Mouse (Mus musculus) liver, embryonic 12.5 days (tissue): ENCODE measurements at regions not wholly inside any gene's neighbourhood (a gene's known extent, or its start where the extent isn't known, plus 50 kb on each side); places are given as distances from the start of the nearest gene placed in this dataset.
A peak's percentile ranks its signal among the peaks of the same experiment; 100 is the strongest.

Experiments
- ATAC-seq: fragments of 200-750 bp; cut with Nextera tagmentation; 2 replicates; pipeline ENCODE4 v1.8.0; 2017; ENCODE audit warnings: moderate number of reproducible peaks, mild to moderate bottlenecking, moderate library complexity
- H3K27ac ChIP-seq: fragments of 300-500 bp; sonication (generic); 2 replicates; pipeline ENCODE4 v1.5.1; 2016; ENCODE audit warnings: mild to moderate bottlenecking
- H3K27me3 ChIP-seq: fragments of 300-500 bp; sonication (generic); replicated peaks from 2 replicates; pipeline ENCODE4 v1.6.1; 2016; ENCODE audit warnings: mild to moderate bottlenecking, moderate library complexity
- H3K36me3 ChIP-seq: fragments of 300-500 bp; sonication (generic); 2 replicates; pipeline ENCODE4 v1.6.1; 2016; ENCODE audit warnings: mild to moderate bottlenecking, moderate library complexity
- H3K4me1 ChIP-seq: fragments of 300-500 bp; sonication (generic); 2 replicates; pipeline ENCODE4 v1.6.1; 2016
- H3K4me2 ChIP-seq: fragments of 300-500 bp; sonication (generic); 2 replicates; pipeline ENCODE4 v1.6.1; 2016; ENCODE audit warnings: mild to moderate bottlenecking, moderate library complexity
- H3K4me3 ChIP-seq: fragments of 300-500 bp; sonication (generic); 2 replicates; pipeline ENCODE4 v1.5.1; 2016; ENCODE audit warnings: mild to moderate bottlenecking, moderate library complexity
- H3K9ac ChIP-seq: fragments of 300-500 bp; sonication (generic); 2 replicates; pipeline ENCODE4 v1.6.1; 2016; ENCODE audit warnings: mild to moderate bottlenecking, moderate library complexity
- H3K9me3 ChIP-seq: fragments of 300-500 bp; sonication (generic); replicated peaks from 2 replicates; pipeline ENCODE4 v1.6.1; 2016; ENCODE audit warnings: mild to moderate bottlenecking, moderate library complexity
- WGBS: fragments of 180-500 bp; shearing (Covaris S2); methylation state at CpG from one replicate; pipeline ENCODE4 v1.1.7; 2016; ENCODE audit not compliant: insufficient replicate concordance; 5-methylcytosine and 5-hydroxymethylcytosine counted together

DNA sequence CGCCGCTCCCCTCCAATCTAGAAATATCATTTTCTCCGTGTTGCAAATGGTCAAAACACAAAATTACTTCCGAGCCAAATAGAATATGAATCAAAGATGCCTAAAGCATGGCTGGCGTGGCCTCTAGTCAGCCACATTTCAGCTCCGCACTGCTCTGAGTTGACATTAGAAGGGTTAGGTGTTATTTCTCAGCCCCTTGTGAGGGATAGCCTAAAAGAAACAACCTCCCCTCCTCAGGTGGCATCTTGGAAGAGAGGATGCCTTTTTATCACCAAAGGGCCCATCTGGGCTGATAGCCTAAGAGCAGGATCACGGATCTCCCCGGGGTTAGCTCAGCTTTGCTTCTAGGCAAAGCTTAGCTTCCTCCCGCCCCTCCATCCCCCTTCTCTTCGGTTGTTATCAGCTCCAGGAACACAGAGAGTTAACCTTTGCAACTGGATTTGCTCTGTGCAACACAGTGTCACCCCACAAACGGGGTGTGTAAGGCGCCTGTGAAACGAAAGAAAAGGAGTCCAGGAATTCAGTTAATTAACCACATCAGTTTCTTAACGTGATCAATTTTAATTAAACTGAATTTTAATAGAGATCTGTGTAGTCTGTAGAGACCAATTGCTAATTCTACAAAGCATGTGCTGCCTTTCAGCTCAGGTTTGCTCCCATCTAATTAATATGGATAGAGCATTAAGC, 180.6 kb upstream of the Mpped2 start:
- no peak for ATAC-seq
- Histone ChIP-seq H3K9me3 (no peaks in the 10 kb centered on the region), H3K4me2 (peak overlapping the region; percentile 16; the same call in 1 of the 2 replicates), H3K4me3 (no peak overlapping the region), H3K4me1 (no peaks in the 10 kb centered on the region), H3K9ac (no peak overlapping the region), H3K27ac (no peak overlapping the region), H3K27me3 (no peaks in the 10 kb centered on the region), H3K36me3 (no peaks in the 10 kb centered on the region)
- WGBS = 44% methylated on average over 14 of the region's 14 CpGs

GRCm38 (mm10) chr2:106513025-106513386, 180.1 kb upstream of the Mpped2 start:
- ATAC-seq = no peak
- 55% methylated on average over 5 of the region's 5 CpGs for WGBS
- H3K36me3 ChIP-seq = no peaks in the 10 kb centered on the region
- no peaks in the 10 kb centered on the region for H3K27me3 ChIP-seq
- H3K9me3 ChIP-seq = no peaks in the 10 kb centered on the region
- H3K9ac ChIP-seq = no peak overlapping the region
- H3K4me3 ChIP-seq = no peak overlapping the region
- no peak overlapping the region for H3K27ac ChIP-seq
- no peak overlapping the region for H3K4me2 ChIP-seq
- H3K4me1 ChIP-seq = no peaks in the 10 kb centered on the region

GRCm38 (mm10) chr2:106517224-106517623, 175.8 kb upstream of the Mpped2 start:
- no peak overlapping the region for H3K9ac ChIP-seq
- H3K9me3 ChIP-seq = no peaks in the 10 kb centered on the region
- no peaks in the 10 kb centered on the region for H3K36me3 ChIP-seq
- no peak overlapping the region for H3K4me3 ChIP-seq
- H3K27me3 ChIP-seq = no peaks in the 10 kb centered on the region
- H3K4me1 ChIP-seq = no peaks in the 10 kb centered on the region
- no peak for ATAC-seq
- H3K27ac ChIP-seq = no peak overlapping the region
- WGBS = 55% methylated on average over 5 of the region's 5 CpGs
- no peak overlapping the region for H3K4me2 ChIP-seq

DNA sequence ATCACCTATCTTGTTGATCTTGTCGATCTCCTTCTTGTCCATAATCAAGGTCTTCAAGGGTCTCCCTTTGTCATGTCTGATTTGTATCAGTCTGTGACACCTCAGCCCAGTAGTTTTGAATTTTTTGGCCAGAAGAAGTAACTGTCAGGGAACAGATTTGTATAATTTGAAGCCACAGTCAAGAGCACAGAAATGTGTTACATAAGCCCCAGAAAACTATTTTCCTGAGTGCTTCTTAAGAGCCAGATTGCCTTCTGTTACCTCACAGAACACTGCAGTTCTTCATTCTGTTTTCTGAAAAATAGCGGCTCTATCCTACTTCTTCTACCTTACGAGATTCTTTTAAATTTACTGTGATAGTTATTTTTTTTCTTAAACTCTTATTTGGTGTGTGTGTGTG, 170.1 kb upstream of the Mpped2 start:
- no peaks in the 10 kb centered on the region for H3K4me1 ChIP-seq
- H3K4me3 ChIP-seq = no peak overlapping the region
- H3K27me3 ChIP-seq = no peaks in the 10 kb centered on the region
- no peak for ATAC-seq
- no peaks in the 10 kb centered on the region for H3K36me3 ChIP-seq
- H3K9ac ChIP-seq = no peak overlapping the region
- H3K9me3 ChIP-seq = no peaks in the 10 kb centered on the region
- H3K4me2 ChIP-seq = no peak overlapping the region
- WGBS = 75% methylated on average over 3 of the region's 3 CpGs
- H3K27ac ChIP-seq = no peak overlapping the region

GRCm38 (mm10) chr2:106527008-106527407, 166.1 kb upstream of the Mpped2 start:
- Histone ChIP-seq H3K4me3 (no peak overlapping the region), H3K36me3 (no peaks in the 10 kb centered on the region), H3K9ac (no peak overlapping the region), H3K4me2 (no peak overlapping the region), H3K9me3 (no peaks in the 10 kb centered on the region), H3K27ac (no peak overlapping the region), H3K4me1 (no peaks in the 10 kb centered on the region), H3K27me3 (no peaks in the 10 kb centered on the region)
- WGBS = 44% methylated on average over 2 of the region's 2 CpGs
- no peak for ATAC-seq

- WGBS = 69% methylated on average over 5 of the region's 5 CpGs
- H3K9ac ChIP-seq = no peak overlapping the region
- H3K4me3 ChIP-seq = no peak overlapping the region
- no peaks in the 10 kb centered on the region for H3K4me1 ChIP-seq
- H3K36me3 ChIP-seq = no peaks in the 10 kb centered on the region
- H3K27me3 ChIP-seq = no peaks in the 10 kb centered on the region
- H3K9me3 ChIP-seq = no peaks in the 10 kb centered on the region
- no peak overlapping the region for H3K4me2 ChIP-seq
- no peak for ATAC-seq
- H3K27ac ChIP-seq = no peak overlapping the region
These were observed 163.8 kb upstream of the Mpped2 start for GRCm38 (mm10) chr2:106529247-106529646.

DNA sequence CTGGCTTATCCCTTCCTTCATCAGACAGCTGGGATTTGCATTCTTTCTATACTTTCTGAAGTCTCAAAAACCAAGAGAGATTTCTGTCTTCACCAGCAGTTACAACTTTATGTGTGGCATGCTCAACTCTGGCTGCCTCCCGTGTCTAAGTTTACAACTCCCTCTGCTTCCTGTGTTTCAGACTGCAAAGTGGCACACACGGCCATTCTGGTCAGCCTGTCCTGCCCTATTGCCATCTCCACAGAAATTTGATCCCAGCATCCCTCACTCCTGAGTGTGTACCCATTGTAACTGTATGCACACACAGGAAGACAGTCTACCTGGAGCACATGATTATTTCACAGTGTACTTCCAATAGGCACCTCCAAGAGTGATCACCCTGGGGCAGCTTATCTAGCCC, 163.3 kb upstream of the Mpped2 start:
- Histone ChIP-seq H3K9me3 (no peaks in the 10 kb centered on the region), H3K36me3 (no peaks in the 10 kb centered on the region), H3K27me3 (no peaks in the 10 kb centered on the region), H3K27ac (no peak overlapping the region), H3K4me3 (no peak overlapping the region), H3K4me1 (no peaks in the 10 kb centered on the region), H3K4me2 (no peak overlapping the region), H3K9ac (no peak overlapping the region)
- WGBS = 47% methylated on average over 2 of the region's 2 CpGs
- no peak for ATAC-seq

DNA sequence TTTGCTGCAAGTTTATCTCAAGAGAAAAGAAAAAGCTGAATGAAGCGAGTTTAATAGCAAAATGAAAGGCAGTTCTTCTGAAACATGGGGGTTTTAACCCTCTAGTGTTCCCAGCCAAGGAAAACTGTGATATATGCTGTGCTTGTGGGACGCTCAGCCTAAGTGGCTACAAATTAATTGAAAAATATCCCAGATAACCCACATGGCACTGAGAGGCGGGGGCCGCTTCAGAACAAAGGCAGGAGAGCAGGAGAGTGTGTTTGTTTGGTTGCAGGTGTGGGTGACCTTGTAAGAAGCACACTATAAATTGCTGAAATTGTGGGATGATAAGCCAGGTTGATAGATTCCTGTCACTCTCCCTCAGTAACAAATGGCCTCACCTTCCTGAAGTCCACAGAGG, 154.7 kb upstream of the Mpped2 start:
- WGBS = 59% methylated on average over 4 of the region's 4 CpGs
- H3K27ac ChIP-seq = no peak overlapping the region

GRCm38 (mm10) chr2:106540176-106540575, 152.9 kb upstream of the Mpped2 start:
- no peaks in the 10 kb centered on the region for H3K27me3 ChIP-seq
- ATAC-seq = no peak
- no peak overlapping the region for H3K4me3 ChIP-seq
- no peaks in the 10 kb centered on the region for H3K9me3 ChIP-seq
- H3K9ac ChIP-seq = no peak overlapping the region
- no peak overlapping the region for H3K27ac ChIP-seq
- WGBS = 79% methylated on average over 5 of the region's 5 CpGs
- H3K36me3 ChIP-seq = no peaks in the 10 kb centered on the region
- no peak overlapping the region for H3K4me2 ChIP-seq
- H3K4me1 ChIP-seq = no peaks in the 10 kb centered on the region

More for the DNA sequence above, 154.7 kb upstream of the Mpped2 start:
- Histone ChIP-seq H3K9me3 (no peaks in the 10 kb centered on the region), H3K4me2 (no peak overlapping the region), H3K27me3 (no peaks in the 10 kb centered on the region), H3K4me1 (no peaks in the 10 kb centered on the region), H3K9ac (no peak overlapping the region), H3K36me3 (no peaks in the 10 kb centered on the region), H3K4me3 (no peak overlapping the region)
- no peak for ATAC-seq

DNA sequence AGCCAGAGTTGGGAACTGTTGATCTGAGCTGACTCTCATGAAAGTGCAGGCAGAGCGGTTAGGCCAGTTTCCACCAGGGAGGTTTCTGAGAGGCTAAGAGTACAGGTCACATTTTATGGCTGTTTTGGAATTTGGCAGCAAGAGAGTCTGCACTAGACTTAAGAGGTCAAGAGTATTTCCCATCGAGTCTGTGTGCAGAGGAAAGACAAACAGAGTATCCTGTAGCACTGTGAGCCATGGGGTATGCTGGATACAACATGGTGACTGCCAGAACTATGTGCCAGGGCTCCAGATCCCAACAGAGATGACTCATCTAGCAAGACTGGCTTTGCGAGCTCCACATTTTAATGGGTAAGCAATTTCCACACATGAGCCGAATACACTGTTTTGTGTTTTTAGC, 146.0 kb upstream of the Mpped2 start:
- no peak overlapping the region for H3K27ac ChIP-seq
- H3K4me2 ChIP-seq = no peak overlapping the region
- H3K4me1 ChIP-seq = no peaks in the 10 kb centered on the region
- no peaks in the 10 kb centered on the region for H3K9me3 ChIP-seq
- no peak for ATAC-seq
- H3K9ac ChIP-seq = no peak overlapping the region
- WGBS = 66% methylated on average over 4 of the region's 4 CpGs
- no peaks in the 10 kb centered on the region for H3K27me3 ChIP-seq
- H3K4me3 ChIP-seq = no peak overlapping the region
- H3K36me3 ChIP-seq = no peaks in the 10 kb centered on the region

DNA sequence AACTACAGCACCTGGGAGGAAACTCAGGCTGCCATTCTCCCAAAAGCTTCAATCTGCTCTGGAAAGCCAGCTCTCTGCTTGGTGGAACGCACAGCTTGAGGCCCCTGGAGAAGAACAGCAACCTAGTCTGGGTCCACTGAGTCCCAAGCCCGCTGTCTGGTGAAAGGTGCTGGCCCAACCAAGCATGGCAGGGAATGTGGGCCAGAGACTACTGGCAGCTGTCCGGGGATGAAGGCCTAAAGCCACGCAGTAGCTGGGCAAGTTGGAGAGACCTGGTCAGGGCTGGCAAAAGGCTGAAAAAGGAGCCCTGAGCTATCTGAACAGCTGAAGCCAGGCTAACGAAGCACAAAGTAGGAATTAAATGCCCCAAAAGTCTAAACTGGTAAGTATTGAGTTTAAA, 139.4 kb upstream of the Mpped2 start:
- Histone ChIP-seq H3K9me3 (no peaks in the 10 kb centered on the region), H3K4me1 (no peaks in the 10 kb centered on the region), H3K36me3 (no peaks in the 10 kb centered on the region), H3K27me3 (no peaks in the 10 kb centered on the region), H3K27ac (no peak overlapping the region), H3K9ac (no peak overlapping the region), H3K4me3 (no peak overlapping the region), H3K4me2 (no peak overlapping the region)
- 58% methylated on average over 5 of the region's 5 CpGs for WGBS
- no peak for ATAC-seq

DNA sequence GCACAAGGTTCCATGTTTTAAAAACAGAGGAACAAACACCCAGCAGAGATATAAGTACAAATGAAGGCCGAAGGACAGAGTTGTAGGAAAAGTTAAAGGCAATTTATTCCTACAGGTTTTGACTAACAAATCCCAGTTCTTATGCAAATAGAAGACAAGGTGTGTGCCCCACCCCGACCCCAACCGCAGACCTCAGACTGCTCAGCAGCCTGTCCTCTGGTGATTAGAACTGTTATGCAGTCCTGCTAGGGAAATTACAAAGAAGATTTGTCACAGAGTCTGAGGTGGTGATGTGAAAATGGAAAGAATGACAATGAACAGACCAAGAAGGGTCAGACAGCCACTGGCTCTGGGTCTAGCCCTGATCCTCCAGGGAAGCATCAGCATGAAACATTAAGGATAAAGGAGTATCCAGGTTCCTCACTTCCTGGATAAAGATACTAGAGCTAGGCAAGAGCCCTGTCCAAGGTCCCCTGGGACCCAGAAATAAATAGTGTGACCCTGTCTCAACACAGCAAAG, 131.4 kb upstream of the Mpped2 start:
- Histone ChIP-seq H3K27me3 (no peaks in the 10 kb centered on the region), H3K27ac (no peak overlapping the region), H3K9ac (no peak overlapping the region), H3K4me2 (no peak overlapping the region), H3K36me3 (no peaks in the 10 kb centered on the region), H3K4me3 (no peak overlapping the region), H3K9me3 (no peaks in the 10 kb centered on the region), H3K4me1 (no peaks in the 10 kb centered on the region)
- ATAC-seq = no peak
- 58% methylated on average over 3 of the region's 3 CpGs for WGBS

DNA sequence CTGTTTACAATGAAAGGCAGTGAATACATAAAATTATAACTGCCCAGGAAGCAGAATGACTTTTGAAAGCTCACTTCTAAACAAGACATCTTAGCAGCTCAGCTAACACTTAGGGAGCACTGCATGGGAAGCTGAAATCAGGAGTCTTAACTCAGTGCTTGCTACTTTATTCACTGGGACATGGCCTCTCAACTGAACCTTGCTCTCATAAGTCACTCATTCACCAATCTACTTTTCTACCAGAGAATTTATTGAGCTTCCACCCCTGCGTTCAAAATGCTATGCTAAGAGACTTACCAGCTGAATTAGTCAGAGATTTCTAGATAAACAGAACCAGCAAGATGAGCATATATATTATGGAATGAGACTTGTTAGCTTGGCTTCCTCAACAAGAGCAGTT, 122.8 kb upstream of the Mpped2 start:
- H3K27me3 ChIP-seq = no peaks in the 10 kb centered on the region
- ATAC-seq = no peak
- H3K36me3 ChIP-seq = no peaks in the 10 kb centered on the region
- no peaks in the 10 kb centered on the region for H3K4me1 ChIP-seq
- H3K4me2 ChIP-seq = no peak overlapping the region
- H3K9me3 ChIP-seq = no peaks in the 10 kb centered on the region
- H3K9ac ChIP-seq = no peak overlapping the region
- H3K4me3 ChIP-seq = no peak overlapping the region
- H3K27ac ChIP-seq = no peak overlapping the region
- WGBS = 77% methylated on average over 1 of the region's 1 CpGs
